Comparison of ENCODE assay signal across 25 mouse cellular contexts in the genomic region with DNA sequence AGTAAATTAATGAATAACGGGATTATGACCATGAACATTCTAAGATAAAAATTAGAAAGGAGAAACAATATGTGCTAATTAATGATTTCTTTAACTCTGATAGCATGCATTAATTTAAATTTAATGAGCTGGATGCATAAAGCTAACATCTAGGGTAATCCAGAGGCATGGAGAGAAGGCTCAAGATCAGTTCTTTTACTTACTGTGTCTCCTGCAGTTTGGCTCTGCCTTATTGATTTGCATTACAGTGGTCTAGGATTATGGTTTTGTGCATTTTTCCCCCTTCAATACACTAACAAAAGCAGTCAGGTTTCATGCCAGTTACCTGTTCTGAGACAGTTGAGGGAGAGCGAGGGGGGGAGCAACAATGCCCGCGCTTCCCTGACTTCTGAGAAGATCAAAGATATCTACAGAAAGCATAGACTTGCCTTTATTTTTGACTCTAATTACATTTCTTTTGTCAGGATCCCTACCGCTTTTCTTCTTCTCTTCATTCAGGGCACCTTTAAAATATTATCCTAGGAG.
DNase-seq lines count a peak whose midpoint lies in the region; ATAC-seq lines count a peak whose summit lies in the region.
"Had no signal": no experiment of that assay in that cellular context is flagged by ENCODE, and none has a peak within 500 bp of the region (broad histone marks: within the 10 kb centered on the region; RNA-seq: fewer than 3 reads in every experiment).

No protein-coding gene starts in this region.

- H3K4me2 ChIP-seq in hindbrain, embryonic 16.5 days (ENCODE audit: low read length): no peak overlapping the region
- H3K4me2 ChIP-seq in hindbrain, embryonic 13.5 days: no peak overlapping the region
- no peak overlapping the region for H3K4me2 ChIP-seq in midbrain, embryonic 13.5 days (replicated peaks)
- no peak overlapping the region for H3K4me2 ChIP-seq in forebrain, embryonic 16.5 days (ENCODE audit: low read length)
- H3K4me2 ChIP-seq: heart, embryonic 12.5 days; hindbrain, embryonic 15.5 days; intestine, embryonic 15.5 days; limb, embryonic 13.5 days; liver, embryonic 11.5 days had no signal

- no peaks in the 10 kb centered on the region for H3K36me3 ChIP-seq in hindbrain, embryonic 16.5 days (ENCODE audit: control insufficient read depth, insufficient read depth, low read length)
- no peaks in the 10 kb centered on the region for H3K36me3 ChIP-seq in hindbrain, embryonic 13.5 days
- no peaks in the 10 kb centered on the region for H3K36me3 ChIP-seq in midbrain, embryonic 13.5 days
- H3K36me3 ChIP-seq in midbrain, embryonic 10.5 days: no peaks in the 10 kb centered on the region
- H3K36me3 ChIP-seq in forebrain, embryonic 16.5 days (ENCODE audit: control insufficient read depth, insufficient read depth): no peaks in the 10 kb centered on the region
- H3K36me3 ChIP-seq: G1E; heart, embryonic 12.5 days; hindbrain, embryonic 15.5 days; intestine, embryonic 15.5 days; limb, embryonic 13.5 days had no signal

- no peaks in the 10 kb centered on the region for H3K4me1 ChIP-seq in hindbrain, embryonic 16.5 days (ENCODE audit: control insufficient read depth, insufficient read depth, low read depth, low read length)
- peaks cover 7% of the 10 kb centered on the region for H3K4me1 ChIP-seq in hindbrain, embryonic 13.5 days (replicated peaks)
- peaks cover 14% of the 10 kb centered on the region for H3K4me1 ChIP-seq in midbrain, embryonic 13.5 days (replicated peaks)
- H3K4me1 ChIP-seq in midbrain, embryonic 10.5 days: no peaks in the 10 kb centered on the region
- peaks cover 6% of the 10 kb centered on the region for H3K4me1 ChIP-seq in forebrain, embryonic 16.5 days (replicated peaks; ENCODE audit: control insufficient read depth, insufficient read depth, low read length)
- H3K4me1 ChIP-seq: heart, embryonic 12.5 days; intestine, embryonic 15.5 days; limb, embryonic 13.5 days had no signal

- no peak overlapping the region for H3K27ac ChIP-seq in hindbrain, embryonic 16.5 days (ENCODE audit: low read depth, low read length)
- no peak overlapping the region for H3K27ac ChIP-seq in hindbrain, embryonic 13.5 days
- no peak overlapping the region for H3K27ac ChIP-seq in midbrain, embryonic 13.5 days
- no peak overlapping the region for H3K27ac ChIP-seq in midbrain, embryonic 10.5 days (replicated peaks)
- H3K27ac ChIP-seq in forebrain, embryonic 16.5 days (ENCODE audit: low read length): no peak overlapping the region
- H3K27ac ChIP-seq: gastrocnemius, adult 2 months; hindbrain, embryonic 15.5 days; intestine, embryonic 15.5 days; limb, embryonic 13.5 days had no signal

- H3K9ac ChIP-seq in hindbrain, embryonic 16.5 days (ENCODE audit: low read depth, low read length): no peak overlapping the region
- no peak overlapping the region for H3K9ac ChIP-seq in hindbrain, embryonic 13.5 days
- H3K9ac ChIP-seq in midbrain, embryonic 13.5 days (replicated peaks): no peak overlapping the region
- H3K9ac ChIP-seq in forebrain, embryonic 16.5 days (replicated peaks; ENCODE audit: low read depth, low read length): no peak overlapping the region
- H3K9ac ChIP-seq: heart, embryonic 12.5 days; hindbrain, embryonic 15.5 days; intestine, embryonic 15.5 days; limb, embryonic 13.5 days had no signal

- no peaks in the 10 kb centered on the region for H3K27me3 ChIP-seq in hindbrain, embryonic 16.5 days (replicated peaks; ENCODE audit: control insufficient read depth, insufficient read depth, low read length)
- no peaks in the 10 kb centered on the region for H3K27me3 ChIP-seq in hindbrain, embryonic 13.5 days
- no peaks in the 10 kb centered on the region for H3K27me3 ChIP-seq in midbrain, embryonic 13.5 days
- H3K27me3 ChIP-seq in midbrain, embryonic 10.5 days (ENCODE audit: low read depth, poor library complexity, severe bottlenecking): no peaks in the 10 kb centered on the region
- no peaks in the 10 kb centered on the region for H3K27me3 ChIP-seq in forebrain, embryonic 16.5 days (replicated peaks; ENCODE audit: control insufficient read depth, insufficient read depth, low read length)
- H3K27me3 ChIP-seq: heart, embryonic 12.5 days; hindbrain, embryonic 15.5 days; intestine, embryonic 15.5 days; limb, embryonic 13.5 days had no signal

- WGBS in hindbrain, embryonic 16.5 days: 59% methylated on average over 5 of the region's 5 CpGs
- WGBS in hindbrain, embryonic 13.5 days: 64% methylated on average over 5 of the region's 5 CpGs
- WGBS in midbrain, embryonic 13.5 days: 46% methylated on average over 5 of the region's 5 CpGs
- 84% methylated on average over 5 of the region's 5 CpGs for WGBS in midbrain, embryonic 10.5 days
- WGBS in forebrain, embryonic 16.5 days: 15% methylated on average over 5 of the region's 5 CpGs

- no peaks in the 10 kb centered on the region for H3K9me3 ChIP-seq in hindbrain, embryonic 16.5 days (ENCODE audit: control insufficient read depth, low read length)
- H3K9me3 ChIP-seq in hindbrain, embryonic 13.5 days: peaks cover 2% of the 10 kb centered on the region; the same call in 1 of the 2 replicates
- H3K9me3 ChIP-seq in midbrain, embryonic 13.5 days: peaks cover 6% of the 10 kb centered on the region; the same call in 1 of the 2 replicates
- no peaks in the 10 kb centered on the region for H3K9me3 ChIP-seq in midbrain, embryonic 10.5 days (replicated peaks)
- H3K9me3 ChIP-seq in forebrain, embryonic 16.5 days (ENCODE audit: control insufficient read depth, low read length): no peaks in the 10 kb centered on the region
- H3K9me3 ChIP-seq: heart, embryonic 12.5 days; hindbrain, embryonic 15.5 days; intestine, embryonic 15.5 days; limb, embryonic 13.5 days had no signal

- DNase-seq in midbrain, embryonic 10.5 days (ENCODE audit: low spot score): no peak
- DNase-seq in urinary bladder, postnatal 14 days (ENCODE audit: low spot score): no peak
- DNase-seq in T-cell, adult 2 months (ENCODE audit: low spot score): no peak
- DNase-seq: adrenal gland, postnatal 10 days; gastrocnemius, adult 2 months; gastrocnemius, postnatal 36 days; heart, adult 18-20 months; heart, postnatal 4 days; kidney, adult 8-10 months; kidney, postnatal 10 days; lung, postnatal 36 days; retina, postnatal 1 day; right cerebral cortex, postnatal 25 days; spleen, adult 18-20 months; thymus, postnatal 14 days had no signal

- peak; percentile 34; the same call in 1 of the 2 replicates for ATAC-seq in hindbrain, embryonic 16.5 days
- no peak for ATAC-seq in hindbrain, embryonic 13.5 days (ENCODE audit: low FRiP score)
- ATAC-seq in midbrain, embryonic 13.5 days: peak; percentile 71
- ATAC-seq in forebrain, embryonic 16.5 days: peak; percentile 28; the same call in 1 of the 2 replicates
- ATAC-seq: intestine, embryonic 15.5 days had no signal

- no peak overlapping the region for H3K4me3 ChIP-seq in hindbrain, embryonic 16.5 days (ENCODE audit: low read length)
- no peak overlapping the region for H3K4me3 ChIP-seq in hindbrain, embryonic 13.5 days
- no peak overlapping the region for H3K4me3 ChIP-seq in midbrain, embryonic 13.5 days (replicated peaks)
- H3K4me3 ChIP-seq in midbrain, embryonic 10.5 days: no peak overlapping the region
- no peak overlapping the region for H3K4me3 ChIP-seq in forebrain, embryonic 16.5 days (replicated peaks; ENCODE audit: low read length)
- H3K4me3 ChIP-seq: gastrocnemius, adult 2 months; heart, embryonic 12.5 days; hindbrain, embryonic 15.5 days; intestine, embryonic 15.5 days; limb, embryonic 13.5 days had no signal
